Mouse (Mus musculus): Measurements from ENCODE around the gene Rnf123.

The Rnf123 gene

DNA sequence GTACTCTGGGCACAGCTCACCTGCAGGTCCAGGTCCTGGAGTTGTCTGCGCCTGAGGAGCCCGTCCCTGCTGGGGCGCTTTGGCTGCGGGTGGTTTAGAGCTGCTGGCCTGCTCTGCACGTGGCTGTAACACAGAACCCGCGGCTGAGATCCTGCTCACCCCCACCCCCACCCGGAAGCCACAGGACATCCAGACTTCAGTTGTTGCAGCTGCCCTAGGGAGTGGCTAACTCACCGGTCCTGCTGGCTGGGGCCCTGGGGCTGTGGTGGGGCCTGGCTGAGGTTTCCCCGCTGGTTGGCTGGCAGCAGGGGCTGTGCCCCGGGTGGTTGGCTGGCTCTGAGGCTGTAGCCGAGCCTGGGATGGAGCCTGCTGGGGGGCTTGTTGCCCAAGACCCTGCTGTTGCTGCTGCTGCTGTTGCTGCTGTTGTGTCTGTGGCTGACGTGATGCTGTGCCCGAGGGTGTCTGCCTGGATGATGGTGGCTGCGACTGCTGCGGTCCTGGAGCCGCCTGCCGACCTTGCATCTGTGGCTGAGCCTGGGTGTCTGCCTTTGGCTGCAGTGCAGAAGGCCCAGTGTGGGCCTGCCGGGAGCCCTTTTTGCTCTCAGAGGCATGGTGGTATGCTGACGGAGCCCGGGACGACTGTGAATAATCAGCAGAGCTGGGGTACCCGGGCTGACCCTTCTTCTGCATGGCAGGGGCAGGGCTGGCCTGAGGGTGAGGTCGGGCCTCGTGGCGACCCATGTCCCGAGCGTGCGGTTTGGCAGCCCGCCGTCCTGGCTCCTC, 21.8 kb upstream of the Rnf123 start:
- no peak for DNase-seq

DNA sequence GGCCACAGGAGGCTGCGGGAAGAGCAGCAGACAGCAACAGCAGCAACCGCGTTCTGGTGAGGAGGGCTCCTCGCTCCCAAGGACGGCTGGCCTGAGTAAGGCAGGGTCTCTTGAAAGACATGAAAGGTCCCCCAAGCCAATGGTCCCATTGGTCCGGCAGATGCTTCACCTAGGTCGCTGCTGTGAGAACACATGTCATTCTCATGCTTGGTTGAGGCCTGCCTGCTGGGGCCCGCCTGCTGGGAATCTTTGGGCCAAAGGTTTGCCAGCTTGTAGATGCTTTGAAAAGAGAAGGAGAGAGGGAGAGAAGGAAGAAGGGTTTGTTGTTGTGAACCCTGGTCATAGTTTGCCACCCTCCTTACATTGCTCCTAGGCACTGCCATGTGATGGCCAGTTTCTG, 16.5 kb upstream of the Rnf123 start:
- no peak for DNase-seq

DNA sequence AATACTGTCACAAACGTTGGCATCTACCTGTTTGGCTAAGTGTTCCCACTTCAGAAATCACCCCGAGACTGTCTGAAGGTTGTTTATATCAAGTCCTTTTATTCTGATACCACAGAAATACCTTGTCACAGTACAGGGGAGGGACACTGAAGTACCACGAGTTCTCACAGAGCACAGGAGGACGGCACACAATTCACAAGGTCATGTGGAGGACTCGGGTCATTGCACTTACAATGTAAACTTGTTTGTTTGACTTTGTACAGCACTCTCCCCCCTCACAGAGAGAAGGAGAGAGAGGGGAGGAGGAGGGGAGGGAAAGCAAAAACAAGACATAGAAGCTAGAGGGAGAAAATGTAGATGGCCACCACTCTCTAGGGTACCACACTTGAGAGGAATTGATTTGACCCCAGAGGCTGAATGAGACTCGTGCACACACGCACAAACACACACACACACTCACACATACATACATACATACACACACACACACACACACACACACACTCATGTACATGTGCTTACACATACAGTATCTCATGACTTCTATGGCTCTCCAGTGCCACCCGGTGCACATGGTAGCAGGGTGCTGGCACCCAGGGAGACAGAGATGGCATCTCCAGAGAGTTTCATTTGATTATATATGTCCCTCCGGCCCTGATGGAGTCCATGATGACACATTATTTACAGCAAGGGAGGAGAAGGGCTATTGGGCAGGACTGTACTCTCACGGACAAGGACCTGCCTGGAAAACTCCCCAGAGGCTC, 13.0 kb upstream of the Rnf123 start:
- DNase-seq = no peak

DNA sequence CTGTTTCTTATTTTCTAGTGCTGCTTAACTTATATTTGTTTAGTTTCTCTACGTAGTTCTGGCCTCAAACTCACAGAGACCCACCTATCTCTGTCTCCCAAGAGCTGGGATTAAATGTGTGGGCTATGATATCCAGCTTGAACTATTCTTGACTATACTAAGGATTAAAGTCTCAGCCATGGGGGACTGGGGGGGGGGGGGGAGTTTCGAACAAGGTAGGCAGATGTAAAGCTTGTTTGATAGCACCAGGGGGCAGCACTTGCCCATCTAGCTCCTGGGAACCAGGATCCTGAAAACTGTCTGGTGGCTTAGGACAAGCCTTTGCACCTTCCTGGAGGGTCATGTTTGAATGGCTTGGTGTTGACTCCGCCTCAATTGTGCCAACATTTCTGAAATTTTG, 12.4 kb upstream of the Rnf123 start:
- peak; percentile 74 for DNase-seq

DNA sequence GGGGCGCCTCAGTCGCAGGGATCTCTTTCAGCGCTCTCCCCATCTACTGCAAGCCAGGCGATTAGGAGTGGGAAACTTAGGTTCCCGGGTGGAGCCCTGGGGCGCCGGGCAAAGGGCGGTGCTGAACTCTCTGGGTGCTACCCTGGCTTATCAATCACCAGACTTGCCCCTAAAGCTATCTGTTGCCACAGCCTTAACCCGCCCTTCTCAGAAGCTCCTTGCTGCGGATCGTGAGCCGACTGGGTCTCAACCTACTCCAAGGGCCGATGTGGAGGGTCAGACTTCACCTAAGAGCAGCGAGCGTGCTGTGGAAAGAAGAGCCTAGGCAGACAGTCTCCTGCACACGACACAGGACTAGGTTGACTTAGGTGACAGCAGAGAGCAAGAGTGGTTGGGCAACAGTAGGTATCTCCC, 11.9 kb upstream of the Rnf123 start:
- DNase-seq = no peak

DNA sequence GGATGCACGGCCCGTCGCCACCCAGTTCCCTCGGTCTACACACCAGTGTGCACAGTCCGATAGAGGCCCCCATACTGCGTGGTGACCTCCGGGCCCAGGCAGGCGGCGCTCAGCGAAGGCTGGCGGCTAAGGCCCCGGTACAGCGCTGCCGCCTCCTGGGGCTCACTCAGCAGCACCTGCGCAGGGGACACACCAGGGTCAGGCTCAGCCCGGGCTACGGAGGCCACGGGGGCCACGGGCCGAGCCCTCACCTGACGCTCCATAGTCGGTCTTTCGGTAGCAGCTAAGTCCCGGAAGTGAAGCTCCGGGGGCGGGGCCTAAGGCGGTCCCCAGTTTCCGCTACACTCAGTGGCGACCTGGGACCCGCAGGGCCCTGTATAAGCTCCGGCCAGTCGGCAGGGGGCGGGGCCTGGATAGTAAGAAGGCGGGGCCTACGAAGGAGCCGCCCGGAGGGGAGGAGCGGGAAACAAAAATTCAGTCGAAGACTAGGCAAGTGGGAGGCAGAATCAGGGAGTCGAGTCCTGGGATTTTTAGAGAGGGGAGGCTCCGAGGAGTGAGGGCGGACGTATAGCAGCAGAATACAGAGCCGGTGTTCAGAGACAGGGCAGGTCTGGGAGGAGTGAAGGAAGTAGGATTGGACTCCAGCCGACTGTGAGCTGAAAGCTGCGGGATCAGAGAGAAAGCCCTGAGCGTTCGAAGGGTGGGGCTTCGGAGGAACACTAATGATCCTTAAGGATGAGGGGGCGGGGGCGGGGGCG, 11.2 kb upstream of the Rnf123 start, which contains the start of gene Apeh:
Gene Apeh (minus strand): TSS at position 423 of the 758 bp plus-strand sequence.
- DNase-seq = peak; percentile 98

DNA sequence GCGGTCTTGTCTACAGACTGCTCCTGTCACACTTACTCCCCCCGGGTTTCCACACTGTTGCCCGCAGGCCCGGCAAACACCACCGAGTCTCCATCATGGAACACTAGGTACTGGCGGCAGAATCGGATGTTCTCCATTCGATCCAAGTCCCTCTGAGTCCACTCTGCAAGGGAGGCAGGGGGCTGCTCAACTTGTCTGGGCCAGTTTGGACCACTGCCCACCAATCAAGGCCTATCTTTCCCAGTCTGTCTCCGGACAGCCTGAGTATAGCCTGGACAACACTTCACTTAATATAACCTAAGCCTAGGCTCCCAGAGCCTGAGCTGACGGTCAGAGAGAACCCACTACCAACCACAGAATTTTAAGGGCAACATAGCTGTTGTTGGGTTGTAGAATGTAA, 10.4 kb upstream of the Rnf123 start:
- no peak for DNase-seq

DNA sequence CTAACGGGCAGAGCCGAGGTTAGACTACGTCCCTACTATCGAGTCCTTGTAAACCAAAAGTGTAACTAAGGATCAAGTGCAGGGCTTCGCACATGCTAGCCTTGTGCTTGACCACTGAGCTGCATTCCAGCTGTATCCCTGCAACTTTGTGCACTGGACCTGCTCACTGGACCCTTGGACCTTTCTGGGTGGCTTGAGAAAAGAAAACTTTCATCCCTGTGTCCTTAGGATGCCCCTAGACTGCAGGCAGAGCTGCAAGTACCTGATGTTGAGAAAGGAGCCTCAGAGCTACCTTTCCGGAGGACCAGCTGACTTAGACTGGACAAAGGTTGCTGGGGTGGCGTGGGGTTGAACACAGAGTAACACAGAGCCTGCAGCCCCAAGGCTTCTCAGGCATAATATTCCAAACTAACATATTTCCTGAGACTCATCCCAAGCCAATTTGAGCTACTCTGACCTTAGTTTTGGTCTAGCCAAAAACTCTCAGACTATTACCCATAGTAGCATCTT, 7.5 kb upstream of the Rnf123 start:
- DNase-seq = no peak

DNA sequence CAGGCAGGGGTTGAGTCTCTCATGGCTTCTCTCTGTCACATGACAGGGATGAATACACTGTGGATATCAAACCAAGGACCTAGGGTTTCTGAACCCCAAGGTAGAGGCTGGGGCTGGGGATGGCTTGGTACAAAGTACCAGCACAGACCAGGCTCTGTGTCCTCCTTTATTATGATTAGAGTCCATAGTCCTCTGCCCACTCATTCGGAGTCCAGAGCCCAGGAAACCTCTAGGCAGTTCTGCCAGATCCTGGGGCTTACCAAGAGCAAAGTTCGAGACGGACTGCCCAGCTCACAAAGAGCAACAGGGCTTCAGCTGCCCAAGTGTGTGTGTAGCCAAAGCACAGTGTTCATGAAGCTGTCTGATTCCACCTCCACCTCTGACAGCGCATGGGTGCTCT, 2.1 kb upstream of the Rnf123 start:
- DNase-seq = no peak

DNA sequence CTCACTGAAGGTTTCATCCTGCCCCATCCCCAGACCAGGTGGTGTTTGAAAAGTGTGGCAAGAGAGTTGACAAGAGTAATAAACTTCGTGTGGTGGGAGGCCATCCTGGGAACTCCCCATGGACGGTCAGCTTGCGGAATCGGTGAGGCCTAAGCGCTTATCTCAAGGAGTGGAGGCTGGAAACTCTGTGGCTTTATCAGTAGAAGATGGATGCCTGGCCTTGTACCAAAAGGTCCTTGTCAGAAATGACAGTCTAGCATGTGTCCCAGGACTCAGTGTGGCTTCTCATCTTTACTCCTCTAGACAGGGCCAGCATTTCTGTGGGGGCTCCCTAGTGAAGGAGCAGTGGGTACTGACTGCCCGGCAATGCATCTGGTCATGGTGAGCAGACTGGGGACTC, 415 bp upstream of the Rnf123 start:
- DNase-seq = no peak

DNA sequence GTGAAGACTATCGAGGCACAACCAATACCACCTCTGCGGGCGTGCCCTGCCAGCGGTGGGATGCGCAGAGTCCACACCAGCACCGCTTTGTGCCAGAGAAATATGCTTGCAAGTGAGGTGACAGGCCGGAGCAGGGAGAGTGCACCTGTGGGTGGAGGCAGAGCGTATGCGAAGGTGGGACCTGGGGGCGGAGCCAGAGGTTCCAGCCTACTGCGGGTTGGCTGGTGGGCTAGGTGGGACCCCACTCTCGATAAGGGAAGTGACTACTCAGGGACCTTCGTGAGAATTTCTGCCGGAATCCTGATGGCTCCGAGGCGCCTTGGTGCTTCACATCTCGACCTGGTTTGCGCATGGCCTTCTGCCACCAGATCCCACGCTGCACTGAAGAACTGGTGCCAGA, 597 bp downstream of the Rnf123 start:
- peak; percentile 24 for DNase-seq

DNA sequence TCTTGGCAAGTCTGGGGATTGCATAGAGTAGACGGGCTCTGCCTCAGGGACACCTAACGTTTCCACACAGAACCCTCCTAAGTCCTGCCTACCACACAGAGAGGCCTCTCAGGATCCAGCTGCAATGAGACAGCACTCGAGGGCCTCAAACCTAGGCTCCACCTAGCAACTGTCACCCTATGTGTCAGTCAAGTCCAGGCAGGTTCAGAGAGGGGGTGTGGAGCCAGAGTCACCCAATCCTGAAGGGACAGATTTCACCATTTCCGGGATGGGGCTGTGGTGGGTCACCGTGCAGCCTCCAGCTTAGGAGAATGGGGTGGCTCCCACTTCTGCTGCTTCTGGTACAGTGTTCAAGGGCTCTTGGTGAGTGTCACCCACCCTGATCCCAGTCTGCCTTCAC, 3.0 kb downstream of the Rnf123 start, which contains the start of gene Mst1:
Gene Mst1 (plus strand): TSS at position 269 of the 400 bp plus-strand sequence.
- DNase-seq = no peak

DNA sequence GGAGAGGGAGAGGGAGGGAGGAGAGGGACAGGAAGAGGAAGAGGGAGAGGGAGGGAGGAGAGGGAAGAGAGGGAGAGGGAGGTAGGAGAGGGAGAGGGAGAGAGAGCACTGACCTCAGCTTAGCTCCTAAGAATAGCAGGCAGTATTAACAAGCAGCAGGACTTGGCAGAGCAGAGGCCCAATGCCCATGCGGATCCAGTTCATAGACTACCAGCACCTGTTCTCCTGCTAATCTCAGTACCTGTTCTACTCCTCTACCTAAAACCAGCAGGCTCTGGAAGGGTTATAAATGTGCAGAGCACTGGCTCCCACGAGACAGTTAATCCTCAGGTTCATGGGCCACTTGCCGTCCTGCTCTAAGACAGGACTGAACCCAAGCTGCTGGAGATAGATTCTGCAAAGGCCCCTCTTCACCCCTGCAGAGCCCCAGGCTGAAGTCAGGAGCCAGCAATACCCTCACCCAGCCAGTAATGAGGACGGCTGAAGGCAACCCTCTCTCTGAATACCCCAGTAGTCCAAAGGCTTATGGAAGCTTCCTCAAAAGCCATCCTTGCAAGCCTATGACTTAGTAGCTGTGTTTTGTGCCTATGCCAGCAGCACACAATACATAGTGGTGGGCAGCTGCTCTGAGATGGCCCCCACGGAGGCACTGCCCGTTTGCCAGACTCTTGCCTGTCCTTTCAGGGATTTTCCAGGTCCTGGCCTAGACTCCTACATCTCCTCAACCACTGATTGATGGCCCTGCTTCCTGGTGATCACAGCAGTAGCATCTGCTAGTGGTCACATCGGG, 9.8 kb downstream of the Rnf123 start:
- no peak for DNase-seq

DNA sequence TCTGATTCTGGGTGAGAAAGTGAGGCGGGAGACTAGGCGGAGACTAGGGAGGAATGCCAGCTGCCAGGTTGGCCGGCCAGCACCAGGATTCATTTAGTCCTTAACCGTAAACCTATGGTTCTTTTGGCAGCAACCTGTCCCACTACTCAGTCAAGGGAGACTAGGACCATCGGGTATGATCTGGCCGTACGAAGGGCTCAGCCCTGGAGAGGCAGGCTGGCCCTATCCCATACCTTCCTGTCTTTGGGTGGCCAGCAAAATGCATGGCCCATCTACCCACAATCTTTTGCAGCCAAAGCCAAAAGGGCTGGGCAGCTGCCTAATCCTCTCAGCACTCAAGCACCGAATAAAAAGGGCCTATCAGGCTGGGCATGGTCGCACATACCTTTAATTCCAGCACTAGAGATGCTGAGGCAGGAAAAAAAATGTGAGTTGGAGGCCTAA, 10.6 kb downstream of the Rnf123 start:
- no peak for DNase-seq

DNA sequence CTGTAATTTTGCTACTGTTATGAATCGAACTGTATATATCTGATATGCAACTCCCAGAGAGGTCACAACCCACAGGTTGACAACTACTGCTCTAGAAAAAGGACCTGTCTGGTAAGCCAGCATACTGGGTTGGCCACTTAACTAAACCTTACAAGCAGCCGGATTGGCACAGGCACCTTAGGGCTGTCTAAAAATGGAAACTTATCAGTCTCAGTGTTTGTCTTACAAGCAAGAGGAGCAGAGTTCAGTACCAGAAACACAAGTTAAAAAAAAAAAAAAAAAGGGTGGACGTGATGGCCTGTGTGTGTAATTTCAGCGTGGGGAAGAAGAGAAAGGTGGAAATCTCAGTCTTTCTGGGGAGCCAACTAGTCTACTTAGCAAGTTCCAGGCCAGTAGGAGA, 11.3 kb downstream of the Rnf123 start:
- no peak for DNase-seq

DNA sequence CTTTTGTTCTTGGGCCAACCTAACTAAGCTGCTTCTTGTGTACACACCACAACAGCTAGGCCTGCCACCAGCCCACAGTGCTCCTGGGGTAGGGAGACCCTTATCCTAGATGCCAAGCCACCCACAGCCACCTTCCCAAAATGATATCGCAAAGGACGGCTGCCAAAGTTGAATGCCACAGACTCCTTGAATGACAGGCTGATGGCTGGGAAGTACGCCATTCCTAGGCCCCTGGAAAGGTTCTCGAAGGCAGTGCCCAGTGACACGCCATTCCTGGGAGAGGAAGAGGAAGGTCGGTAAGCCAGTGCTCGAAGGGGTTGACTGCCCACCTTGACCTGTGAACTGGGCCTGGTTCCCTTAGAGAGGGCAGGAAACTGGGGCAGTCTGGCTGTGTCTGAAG, 13.6 kb downstream of the Rnf123 start:
- no peak for DNase-seq

DNA sequence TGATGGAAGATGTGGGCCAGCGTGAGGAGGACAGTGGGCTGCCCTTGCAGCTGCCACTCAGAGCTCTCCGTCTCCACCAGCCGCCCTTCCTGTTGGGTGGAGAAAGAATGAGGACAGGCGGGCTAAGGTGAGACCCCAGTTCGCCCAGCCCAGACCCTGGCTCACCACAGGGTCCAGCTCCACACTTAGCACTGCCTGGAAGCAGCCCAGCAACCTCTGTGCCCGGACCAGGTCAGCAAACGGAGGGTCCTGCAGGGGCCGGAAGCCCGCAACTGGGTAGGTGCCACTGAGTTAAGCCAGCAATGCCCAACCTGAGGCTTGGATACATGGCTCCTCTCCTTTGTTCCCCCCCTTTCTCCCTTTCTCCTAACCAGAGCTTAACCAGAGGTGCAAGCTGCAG, 14.1 kb downstream of the Rnf123 start:
- no peak for DNase-seq

DNA sequence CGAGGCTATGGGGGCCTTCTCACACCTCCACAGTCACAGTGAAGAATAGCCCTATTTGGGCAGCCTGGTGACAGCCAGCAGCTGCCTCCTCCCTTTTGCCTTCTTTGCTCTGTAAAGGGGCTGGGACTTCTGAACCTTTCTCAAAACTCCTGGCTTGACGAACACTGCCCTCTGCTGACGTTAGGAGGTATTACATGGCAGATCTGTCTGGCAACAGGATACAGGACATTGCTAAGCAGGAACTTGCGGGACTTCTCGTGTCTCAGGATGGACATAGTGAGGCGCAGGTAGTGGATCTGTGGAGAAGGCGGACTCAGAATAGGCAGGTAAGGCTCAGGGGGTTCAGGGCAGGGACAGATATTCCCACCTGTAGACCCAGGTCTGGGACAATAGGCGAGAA, 15.2 kb downstream of the Rnf123 start:
- DNase-seq = peak; percentile 91

DNA sequence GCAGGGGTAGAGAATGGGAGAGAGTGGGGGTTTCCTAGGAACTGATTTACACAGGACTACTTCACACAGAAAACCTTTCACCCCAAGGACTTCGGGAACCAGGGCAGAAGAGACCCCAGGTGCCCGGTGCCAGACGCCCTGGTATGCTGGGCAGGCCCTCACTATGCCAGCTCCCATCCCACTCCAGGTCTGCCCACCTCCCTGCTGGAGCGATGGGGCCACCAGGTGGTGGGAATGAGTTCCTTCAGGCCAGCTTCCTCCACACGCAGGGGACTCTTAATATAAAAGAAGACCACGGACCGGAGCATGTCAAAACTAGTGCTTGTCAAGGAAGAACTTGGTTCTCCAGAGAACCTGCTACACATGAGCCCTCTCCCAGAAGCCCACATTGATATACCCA, 15.9 kb downstream of the Rnf123 start:
- no peak for DNase-seq

DNA sequence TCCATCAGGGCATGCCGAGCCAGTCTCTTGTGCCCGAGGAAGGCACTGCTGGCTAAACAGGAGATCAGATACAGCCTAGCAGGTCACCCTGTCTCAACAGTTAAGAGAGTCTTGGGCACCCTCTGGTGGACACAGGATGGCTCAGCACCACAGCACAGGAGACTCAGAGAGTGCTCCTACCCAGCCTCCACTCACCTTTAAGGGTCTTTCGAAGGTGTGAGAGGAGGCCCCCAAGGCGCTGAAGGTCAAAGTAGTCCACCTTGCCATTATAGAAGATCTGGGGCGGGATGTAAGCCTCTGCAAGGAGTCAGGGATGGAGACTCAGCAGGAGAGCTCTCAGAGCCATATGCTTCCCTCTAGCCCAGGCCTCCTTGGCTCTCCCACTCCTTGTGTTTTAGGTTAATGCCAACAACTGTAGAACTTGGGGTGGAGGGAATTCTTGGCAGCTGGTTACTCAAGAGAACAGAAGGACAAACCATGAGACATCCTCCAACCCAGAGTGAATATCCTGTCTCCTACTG, 17.6 kb downstream of the Rnf123 start:
- peak; percentile 76 for DNase-seq

DNA sequence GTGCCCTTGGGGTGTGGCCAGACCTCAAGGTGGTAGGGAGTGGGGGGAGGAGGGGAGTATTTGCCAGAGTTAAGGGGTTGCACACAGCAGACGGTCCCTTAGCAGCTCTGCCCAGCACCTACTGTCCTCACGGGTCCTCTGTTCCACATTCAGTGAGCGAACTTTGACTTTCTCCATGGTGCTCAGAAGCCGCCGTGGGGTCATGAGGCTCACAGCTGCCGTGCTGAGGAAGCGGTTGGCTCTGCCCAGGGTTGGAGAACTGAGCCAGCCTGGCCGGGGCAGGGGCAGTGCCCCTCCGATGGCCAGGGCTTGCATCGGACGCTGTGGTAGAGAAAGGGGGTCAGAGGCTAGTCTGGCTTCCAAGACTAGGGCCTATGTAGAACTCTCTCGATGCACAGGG, 19.8 kb downstream of the Rnf123 start:
- no peak for DNase-seq

DNA sequence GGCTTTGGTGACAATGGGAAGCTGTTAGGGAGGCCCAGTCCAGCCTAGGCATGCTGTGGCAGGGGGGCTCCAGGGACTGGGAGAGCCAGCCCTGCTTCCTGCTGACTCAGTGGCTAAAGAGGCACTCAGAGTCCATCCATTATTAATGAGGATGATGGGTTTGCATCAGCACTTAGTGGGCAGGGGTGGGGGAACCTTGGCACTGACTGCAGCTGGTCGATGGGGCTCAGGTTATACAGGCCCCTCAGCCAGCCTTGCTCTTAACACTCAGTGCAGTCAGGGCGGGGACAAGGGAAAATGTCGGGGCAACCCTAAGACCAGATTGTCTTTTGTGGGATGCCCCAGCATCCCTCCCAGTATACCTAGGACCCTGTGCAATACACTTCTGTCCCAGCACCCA, 21.0 kb downstream of the Rnf123 start:
- no peak for DNase-seq
